9 mouse cellular contexts compared by ENCODE assay signal in the genomic region with DNA sequence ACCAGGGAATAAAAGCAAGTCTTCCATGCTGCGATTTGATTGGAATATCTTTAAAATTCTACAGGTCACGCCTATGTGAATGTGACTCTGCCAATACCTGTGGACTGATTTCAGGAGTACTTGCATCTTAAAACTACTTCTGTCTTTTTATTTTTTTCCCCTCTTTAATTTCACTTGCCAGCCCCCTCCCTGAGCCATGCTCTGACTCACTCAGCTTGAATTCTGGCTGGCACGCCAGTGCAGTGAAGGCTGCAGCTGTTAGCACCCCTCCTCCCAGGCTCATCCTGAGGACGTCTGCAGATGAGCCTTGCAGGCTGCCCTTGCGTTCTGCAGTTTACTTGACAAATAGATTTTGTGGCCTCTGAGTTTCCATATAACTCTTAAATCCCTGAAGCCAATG. TPM values are rescaled to one million over a fixed set of nuclear protein-coding genes. Genes with fewer than 3 reads are reported as not detected.
DNase-seq lines count a peak whose midpoint lies in the region; ATAC-seq lines count a peak whose summit lies in the region.
"Had no signal": no experiment of that assay in that cellular context is flagged by ENCODE, and none has a peak within 500 bp of the region (broad histone marks: within the 10 kb centered on the region; RNA-seq: fewer than 3 reads in every experiment).

No protein-coding gene starts in this region.

- no peaks in the 10 kb centered on the region for H3K36me3 ChIP-seq in kidney, embryonic 15.5 days
- H3K36me3 ChIP-seq in heart, embryonic 12.5 days, result no peaks in the 10 kb centered on the region
- H3K36me3 ChIP-seq: liver, embryonic 15.5 days had no signal

- no peak for DNase-seq in kidney, postnatal 25 days
- peak; percentile 56 to 62 for DNase-seq in cerebellum, adult 18-20 months
- peak; percentile 70 to 91 for DNase-seq in left cerebral cortex, postnatal 25 days (ENCODE audit: low spot score in 2 of 2)
- DNase-seq in liver, result no peak

- 0 out of 2 replicates have a peak, but pooled peaks have one; percentile 66 for ATAC-seq in kidney, embryonic 15.5 days (replicated peaks; ENCODE audit: low FRiP score)
- no peak for ATAC-seq in heart, embryonic 12.5 days (ENCODE audit: insufficient number of reproducible peaks, low FRiP score)
- no peak for ATAC-seq in monocyte, adult 5-6 weeks (replicated peaks; ENCODE audit: insufficient number of reproducible peaks, low FRiP score, low TSS enrichment, poor library complexity, severe bottlenecking)
- ATAC-seq in erythroblast, adult 5-6 weeks (replicated peaks; ENCODE audit: low FRiP score, poor library complexity, severe bottlenecking), result no peak

- H3K4me3 ChIP-seq in kidney, embryonic 15.5 days (replicated peaks), result no peak overlapping the region
- H3K4me3 ChIP-seq in heart, embryonic 12.5 days, result no peak overlapping the region
- H3K4me3 ChIP-seq: liver, embryonic 15.5 days had no signal

- H3K9ac ChIP-seq in kidney, embryonic 15.5 days, result no peak overlapping the region
- H3K9ac ChIP-seq in heart, embryonic 12.5 days, result no peak overlapping the region
- H3K9ac ChIP-seq: liver, embryonic 15.5 days had no signal

- H3K4me2 ChIP-seq in kidney, embryonic 15.5 days, result peak overlapping the region; percentile 2; the same call in 1 of the 2 replicates
- peak overlapping the region; percentile 5; the same call in 1 of the 2 replicates for H3K4me2 ChIP-seq in heart, embryonic 12.5 days
- H3K4me2 ChIP-seq: liver, embryonic 15.5 days had no signal

- peaks cover 4% of the 10 kb centered on the region; the same call in 1 of the 2 replicates for H3K27me3 ChIP-seq in kidney, embryonic 15.5 days
- H3K27me3 ChIP-seq in heart, embryonic 12.5 days (replicated peaks), result no peaks in the 10 kb centered on the region
- H3K27me3 ChIP-seq: liver, embryonic 15.5 days had no signal

- H3K27ac ChIP-seq in kidney, embryonic 15.5 days, result no peak overlapping the region
- no peak overlapping the region for H3K27ac ChIP-seq in heart, embryonic 12.5 days (ENCODE audit: poor library complexity, severe bottlenecking)
- H3K27ac ChIP-seq: liver, embryonic 15.5 days had no signal

- H3K4me1 ChIP-seq in kidney, embryonic 15.5 days, result 0 out of 2 replicates have a peak, but pooled peaks cover 3% of the 10 kb centered on the region
- H3K4me1 ChIP-seq in heart, embryonic 12.5 days (replicated peaks), result peaks cover 15% of the 10 kb centered on the region
- H3K4me1 ChIP-seq: liver, embryonic 15.5 days had no signal

- intact Hi-C loops in left cerebral cortex, postnatal 25 days (cut with DNase I), result no loop called here

- 23% methylated on average over 5 of the region's 5 CpGs for WGBS in kidney, embryonic 15.5 days
- WGBS in heart, embryonic 12.5 days, result 35% methylated on average over 5 of the region's 5 CpGs

- no peaks in the 10 kb centered on the region for H3K9me3 ChIP-seq in kidney, embryonic 15.5 days (replicated peaks)
- no peaks in the 10 kb centered on the region for H3K9me3 ChIP-seq in heart, embryonic 12.5 days (replicated peaks)
- H3K9me3 ChIP-seq: liver, embryonic 15.5 days had no signal

RNA-seq across cellular contexts. Expression of a gene that starts 14.1 kb away (rescaled TPM):
- polyA plus RNA-seq in kidney, embryonic 15.5 days (2015; fragmentation: Nextera tagmentation; extraction: Ambion mirVana), result 0.61 and 0.71 TPM in 2 replicates
- polyA plus RNA-seq in heart, embryonic 12.5 days (2016; fragmentation: Nextera tagmentation; extraction: Ambion mirVana), result 0.74 and 0.95 TPM in 2 replicates
- 10 to 100 TPM; 75.3 to 82.2 TPM for total RNA-seq in left cerebral cortex, postnatal 25 days (2021)
- not detected in 3 replicates for total RNA-seq in monocyte, adult 5-6 weeks (2017)
- not detected in 2 replicates for total RNA-seq in erythroblast, adult 5-6 weeks (2015; ENCODE audit: low replicate concordance)
- total RNA-seq in erythroblast, adult 5-6 weeks (2017; ENCODE audit: low replicate concordance), result not detected in 2 replicates

Comparison
In these comparisons a context has a peak if more than half of its experiments do, and no peak if none do; other contexts are left out.
1. DNase-seq: peak in cerebellum, adult 18-20 months (2 of 2) and left cerebral cortex, postnatal 25 days (2 of 2); none in kidney, postnatal 25 days (0 of 2) and liver (single experiment).
2. RNA of a gene that starts 14.1 kb away (total RNA-seq): 75.3 to 82.2 TPM in left cerebral cortex, postnatal 25 days; not detected in monocyte, adult 5-6 weeks and not detected in erythroblast, adult 5-6 weeks; every median in the first group is over 10 times any median in the second.